Comparison of ENCODE assay signal across 27 mouse cellular contexts in the genomic region with DNA sequence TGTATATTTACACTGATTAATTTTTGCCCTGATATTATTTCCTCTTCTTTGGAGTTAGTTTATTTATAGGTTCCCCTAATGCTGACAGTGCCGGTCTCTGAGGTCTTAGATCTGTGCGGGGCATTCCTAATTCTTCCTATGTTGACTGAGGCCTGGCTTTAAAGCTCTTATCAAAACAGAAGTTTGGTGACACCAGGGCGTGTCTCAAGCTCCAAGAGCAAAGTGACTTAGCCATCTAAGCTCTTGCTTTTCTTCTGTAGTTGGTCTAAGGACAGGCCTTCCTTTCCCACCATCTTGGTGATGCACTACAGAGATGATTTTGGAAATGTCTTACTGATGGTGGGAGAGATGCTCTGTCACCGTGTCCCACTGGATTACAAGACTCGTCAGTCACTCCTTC.
"Had no signal": no experiment of that assay in that cellular context is flagged by ENCODE, and none has a peak within 500 bp of the region (broad histone marks: within the 10 kb centered on the region; RNA-seq: fewer than 3 reads in every experiment).

No protein-coding gene starts in this region.

- H3K27me3 ChIP-seq: heart, embryonic 13.5 days; heart, embryonic 15.5 days; hindbrain, embryonic 13.5 days; hindbrain, embryonic 15.5 days; kidney, embryonic 15.5 days; limb, embryonic 12.5 days; liver, embryonic 12.5 days had no signal

- H3K9me3 ChIP-seq: heart, embryonic 13.5 days; heart, embryonic 15.5 days; hindbrain, embryonic 13.5 days; hindbrain, embryonic 15.5 days; kidney, embryonic 15.5 days; limb, embryonic 10.5 days; limb, embryonic 12.5 days; liver, embryonic 12.5 days had no signal

- ATAC-seq: hindbrain, postnatal 0 days; intestine, embryonic 16.5 days; liver, embryonic 12.5 days had no signal

- H3K4me1 ChIP-seq: hindbrain, embryonic 13.5 days; hindbrain, embryonic 15.5 days; limb, embryonic 10.5 days; limb, embryonic 12.5 days had no signal

- H3K4me3 ChIP-seq: gastrocnemius, adult 2 months; heart, embryonic 13.5 days; heart, embryonic 15.5 days; hindbrain, embryonic 13.5 days; hindbrain, embryonic 15.5 days; kidney, embryonic 15.5 days; limb, embryonic 10.5 days; limb, embryonic 12.5 days; liver, embryonic 12.5 days had no signal

- H3K36me3 ChIP-seq: heart, embryonic 13.5 days; heart, embryonic 15.5 days; hindbrain, embryonic 13.5 days; hindbrain, embryonic 15.5 days; kidney, embryonic 15.5 days; limb, embryonic 10.5 days; limb, embryonic 12.5 days; liver, embryonic 12.5 days had no signal

- H3K27ac ChIP-seq: gastrocnemius, adult 2 months; heart, embryonic 13.5 days; heart, embryonic 15.5 days; hindbrain, embryonic 13.5 days; hindbrain, embryonic 15.5 days; hindbrain, postnatal 0 days; kidney, embryonic 15.5 days; kidney, postnatal 0 days; limb, embryonic 10.5 days; limb, embryonic 12.5 days; liver, embryonic 12.5 days; liver, embryonic 14.5 days had no signal

- H3K4me2 ChIP-seq: heart, embryonic 11.5 days; heart, embryonic 13.5 days; heart, embryonic 15.5 days; hindbrain, embryonic 13.5 days; hindbrain, embryonic 15.5 days; kidney, embryonic 15.5 days; limb, embryonic 12.5 days; liver, embryonic 12.5 days had no signal

- DNase-seq: gastrocnemius, adult 2 months; gastrocnemius, postnatal 10 days; gastrocnemius, postnatal 25 days; heart, adult 18-20 months; heart, postnatal 14 days; heart, postnatal 36 days; kidney, adult 11 months; kidney, adult 2 months; kidney, adult 9 months; kidney, postnatal 14 days; kidney, postnatal 36 days; layer of hippocampus, adult 9-11 months; layer of hippocampus, postnatal 36 days; liver had no signal

- H3K9ac ChIP-seq: heart, embryonic 13.5 days; heart, embryonic 15.5 days; hindbrain, embryonic 13.5 days; hindbrain, embryonic 15.5 days; kidney, embryonic 15.5 days; limb, embryonic 12.5 days; liver, embryonic 12.5 days; liver, embryonic 14.5 days had no signal
